Mouse (Mus musculus) spleen, adult 10 weeks (tissue): ENCODE measurements around the gene Irf9. TPM values are rescaled to one million over a fixed set of nuclear protein-coding genes. Genes with fewer than 3 reads are reported as not detected.

Experiments used
- polyA plus RNA-seq: library from polyadenylated mRNA; stranded (reverse); fragments of 350-450 nt; fragmentation: Illumina TruSeq; extraction: RNeasy Lipid Tissue Mini Kit (QIAGEN cat#74804); gene quantifications from one replicate; pipeline ENCODE4 v1.2.3, GENCODE M21; 2015; ENCODE audit warnings: low replicate concordance; ENCODE audit not compliant: insufficient read depth

Gene Irf9
- polyA plus RNA-seq = 106 TPM

GRCm38 (mm10) chr14:55603271-55603632 lies at the start of gene Irf9:
TSS of gene Irf9 (plus strand) at chr14:55603571.

GRCm38 (mm10) chr14:55559799-55560201 lies 43.6 kb upstream of the Irf9 start, which contains the start of gene Dcaf11:
TSS of gene Dcaf11 (plus strand) at chr14:55560006.

GRCm38 (mm10) chr14:55560202-55561073 lies 42.9 kb upstream of the Irf9 start, which contains the start of gene A730061H03Rik:
TSS of gene A730061H03Rik (minus strand) at chr14:55560406.

DNA sequence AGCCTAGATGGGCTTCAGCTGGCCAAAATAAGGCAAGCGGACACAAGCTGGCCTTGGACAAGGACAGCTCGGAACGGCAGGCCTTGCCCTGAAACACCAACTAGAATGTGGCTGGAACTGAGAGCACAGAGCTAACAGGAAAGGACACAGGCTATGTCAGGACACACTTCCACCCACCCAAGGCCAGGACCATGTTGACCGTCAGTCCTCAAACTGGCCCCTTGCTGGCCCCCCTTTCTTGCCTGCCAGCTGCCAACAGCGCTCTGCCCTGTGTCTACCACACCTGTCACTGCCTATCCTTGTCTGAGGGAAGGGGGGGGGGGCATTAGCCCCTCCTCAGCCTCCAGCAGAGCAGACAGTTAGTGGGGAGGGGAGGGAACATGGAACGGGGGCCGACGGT lies 28.1 kb upstream of the Irf9 start, which contains the start of gene Fitm1:
Gene Fitm1 (plus strand): TSS at position 316 of the 400 bp plus-strand sequence.

DNA sequence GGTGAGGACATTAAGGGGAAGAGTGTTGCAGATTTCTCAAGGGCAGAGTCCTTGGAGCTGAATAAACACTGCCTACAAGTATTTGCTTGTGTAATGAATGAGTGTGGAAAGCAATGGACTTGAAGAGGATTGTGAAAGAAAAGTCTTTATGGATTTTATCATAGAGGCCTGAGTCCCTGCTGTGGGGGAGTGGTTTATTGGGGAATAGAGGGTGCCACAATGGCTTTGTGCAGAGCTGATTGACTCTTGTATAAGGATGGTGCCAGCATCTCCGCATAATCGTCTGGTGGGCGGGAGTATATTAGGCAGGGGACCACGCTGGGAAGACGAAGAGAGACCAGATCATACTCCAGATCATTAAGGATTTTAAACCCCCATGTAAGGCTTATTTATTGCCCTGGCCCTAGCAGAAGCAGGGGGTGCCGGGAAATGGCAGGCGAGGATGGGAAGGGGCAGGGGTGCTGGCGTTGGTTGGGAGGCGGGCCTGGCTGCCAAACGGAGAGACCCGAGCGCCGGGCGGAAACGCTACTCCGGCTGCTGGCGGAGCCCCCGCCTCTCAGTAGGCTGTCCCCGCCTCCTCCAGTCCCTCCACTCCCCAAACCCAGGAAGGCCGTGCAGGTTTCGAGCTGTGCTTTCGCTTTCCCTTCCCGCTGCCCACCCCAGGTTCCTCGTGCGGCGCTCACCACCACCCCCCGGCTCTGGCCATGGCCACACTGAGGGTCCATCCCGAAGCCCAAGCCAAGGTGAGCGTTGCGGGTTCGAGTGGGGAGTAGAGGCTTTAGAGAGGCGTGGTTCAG lies 25.3 kb upstream of the Irf9 start, which contains the start of gene Psme1:
Gene Psme1 (plus strand): TSS at position 253 of the 797 bp plus-strand sequence.

DNA sequence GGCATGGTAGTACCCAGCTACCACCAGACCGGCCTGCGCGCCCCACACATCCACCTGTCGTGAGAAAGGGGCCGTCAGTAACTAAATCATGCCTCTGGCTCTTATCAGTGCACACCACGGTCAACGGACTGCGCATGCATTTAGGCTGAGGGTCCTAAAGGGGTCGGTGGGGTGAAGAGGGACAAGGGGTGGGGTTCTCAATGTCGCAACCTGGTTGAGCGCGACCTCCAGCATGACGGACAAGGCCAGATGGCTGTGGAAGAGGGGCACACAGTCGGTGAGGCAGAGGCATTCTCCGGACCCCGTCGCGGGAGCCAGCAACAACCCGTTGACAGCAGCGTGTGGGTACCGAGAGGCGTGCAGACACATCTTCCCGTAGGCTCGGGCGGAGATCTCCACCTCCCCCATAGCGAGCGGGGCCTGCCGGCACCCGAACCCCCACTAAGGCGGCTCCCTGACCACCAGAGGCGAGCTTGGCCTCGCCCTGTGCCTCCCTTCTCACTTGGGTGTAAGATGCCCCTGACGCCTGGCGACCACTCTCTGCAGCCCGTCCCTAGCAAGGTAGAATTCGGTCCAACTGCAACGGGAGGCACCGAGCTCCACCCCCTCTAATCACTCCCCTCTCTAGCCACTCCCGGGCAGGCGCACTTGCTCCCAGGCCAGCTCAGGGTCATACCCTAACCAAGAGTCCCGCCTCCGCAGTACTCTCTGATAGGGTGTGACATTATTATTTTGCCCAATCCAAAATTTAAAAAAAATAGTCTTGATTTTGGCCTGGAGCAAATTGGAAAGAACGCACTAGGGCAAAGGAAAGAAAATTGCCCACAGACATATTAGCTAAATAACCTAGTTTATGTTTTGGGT lies 18.4 kb upstream of the Irf9 start, which contains the start of gene Emc9:
Gene Emc9 (minus strand): TSS at position 601 of the 864 bp plus-strand sequence.

DNA sequence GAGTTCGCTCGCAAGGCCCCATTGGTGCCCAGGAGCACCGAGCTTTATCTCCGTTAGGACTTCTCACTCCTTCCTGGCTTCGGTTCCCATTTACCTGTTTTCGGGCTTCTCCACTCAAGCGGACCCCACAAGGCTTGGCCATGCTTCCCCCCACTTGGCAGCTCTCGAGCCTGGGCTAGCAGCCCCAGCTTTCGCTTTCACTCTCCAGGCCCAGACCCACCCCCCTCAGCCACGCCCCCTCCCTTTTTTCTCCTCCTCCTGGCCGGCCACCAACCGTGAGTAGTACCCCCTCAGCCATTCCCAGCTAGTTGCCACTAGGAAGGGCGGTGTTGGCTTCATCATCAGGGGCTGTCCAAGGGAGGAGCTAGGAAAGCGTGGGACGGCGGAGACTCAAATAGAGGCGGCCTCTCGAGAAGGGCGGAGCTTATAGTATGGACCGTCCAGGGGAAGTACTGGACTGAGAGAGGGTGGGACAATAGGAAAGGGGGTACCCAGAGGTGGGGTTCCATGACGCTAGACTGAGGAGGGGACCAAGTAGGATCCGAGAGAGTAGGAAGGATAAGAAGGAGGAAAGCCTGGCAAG lies 12.5 kb upstream of the Irf9 start, which contains the start of gene Psme2:
Gene Psme2 (minus strand): TSS at position 366 of the 583 bp plus-strand sequence.

GRCm38 (mm10) chr14:55591331-55591891 lies 12.0 kb upstream of the Irf9 start, which contains the start of gene Rnf31:
TSS of gene Rnf31 (plus strand) at chr14:55591708.

DNA sequence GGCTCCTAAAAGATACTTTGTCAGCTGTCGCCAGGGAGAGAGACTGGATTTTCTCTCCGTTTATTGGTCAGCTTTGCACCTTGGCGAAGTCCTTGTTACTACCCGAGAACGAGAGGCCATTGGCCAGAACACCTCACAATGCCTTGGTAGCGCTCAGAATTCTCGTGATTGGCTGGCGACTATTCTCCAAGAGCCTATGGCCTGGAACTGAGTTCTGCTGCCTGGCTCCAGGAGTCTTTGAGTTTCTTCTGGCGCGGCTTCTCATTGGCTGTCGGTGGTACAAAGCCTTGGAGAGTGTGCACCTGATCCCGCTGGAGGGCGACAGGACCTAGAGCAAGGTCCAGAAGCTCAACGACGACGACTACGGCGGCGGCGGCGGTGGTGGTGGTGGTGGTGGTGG lies 14.5 kb downstream of the Irf9 start, which contains the start of gene Rec8:
Gene Rec8 (plus strand): TSS at position 216 of the 400 bp plus-strand sequence.

GRCm38 (mm10) chr14:55635523-55636007 lies 32.2 kb downstream of the Irf9 start, which contains the start of gene Ipo4:
TSS of gene Ipo4 (minus strand) at chr14:55635957.

DNA sequence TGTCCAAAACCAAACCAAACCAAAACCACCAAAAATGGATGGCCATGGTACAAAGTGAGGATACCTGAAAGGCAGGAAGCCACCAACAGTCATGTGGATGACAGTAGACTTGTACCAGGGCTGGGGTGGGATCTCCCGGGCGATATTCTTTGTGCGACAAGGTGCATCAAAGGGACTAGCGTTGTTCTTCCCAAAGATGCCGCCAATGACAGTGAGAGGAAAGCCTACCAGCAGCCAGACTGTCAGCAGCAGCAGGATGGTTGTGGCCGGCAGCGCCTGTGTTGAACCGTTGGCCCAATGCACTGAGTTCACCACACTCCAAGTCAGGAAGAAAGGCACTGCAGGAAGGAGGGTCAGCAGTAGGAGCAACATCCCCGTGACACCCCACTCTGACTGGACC lies 34.4 kb downstream of the Irf9 start, which contains the start of gene Gm49378:
Gene Gm49378 (minus strand): TSS at position 101 of the 400 bp plus-strand sequence.

DNA sequence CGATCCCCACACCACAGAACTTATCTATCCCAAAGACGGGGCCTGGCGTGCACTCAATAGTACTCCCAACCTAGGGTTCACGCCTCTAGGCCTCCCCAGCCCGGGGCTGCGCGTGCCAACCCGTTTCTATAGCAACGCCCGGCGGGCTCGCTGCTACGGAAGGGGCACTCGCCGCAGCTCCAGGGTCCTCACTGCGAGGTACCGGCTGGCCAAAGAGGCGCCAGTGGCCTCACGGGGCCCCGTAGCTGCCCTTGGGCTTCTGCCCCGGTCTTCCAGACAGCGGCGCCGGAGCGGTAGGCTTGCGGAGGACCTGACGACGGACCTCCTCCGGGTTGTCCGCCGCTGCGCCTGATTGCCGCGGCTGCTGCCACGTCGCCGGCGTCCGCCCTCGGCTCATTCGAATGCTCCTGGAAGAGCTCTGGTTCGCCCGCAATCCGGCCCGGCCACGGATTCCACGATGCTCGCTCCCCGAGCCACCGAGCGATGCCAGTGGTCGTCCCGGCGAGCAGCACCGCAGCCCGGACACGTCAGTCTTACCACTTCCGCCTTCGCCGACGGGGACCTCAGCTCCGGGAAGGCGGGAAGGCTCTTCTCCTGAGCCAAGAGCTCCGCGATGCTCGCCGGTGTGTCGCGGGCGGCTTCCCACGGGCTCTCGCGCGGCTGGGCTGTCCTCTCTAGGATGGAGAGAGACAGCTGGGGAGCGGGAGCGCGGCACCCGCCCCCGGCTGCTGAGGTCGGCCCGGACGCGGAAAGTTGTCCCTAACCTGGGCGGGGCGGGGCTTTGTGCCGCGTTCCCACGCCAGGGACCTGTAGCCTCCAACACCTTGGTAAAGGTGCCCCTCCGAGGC lies 39.9 kb downstream of the Irf9 start, which contains the start of gene Tm9sf1:
Gene Tm9sf1 (minus strand): TSS at position 747 of the 848 bp plus-strand sequence.

GRCm38 (mm10) chr14:55649884-55650283 lies 46.5 kb downstream of the Irf9 start, which contains the start of gene Tssk4:
TSS of gene Tssk4 (plus strand) at chr14:55650184.

Other genes with a start within 250 kb of the Irf9 start
- 26.8 TPM for gene Dhrs4, start 124.8 kb upstream of the Irf9 start, polyA plus RNA-seq
- 0.87 TPM for gene Carmil3, start 112.9 kb upstream of the Irf9 start, polyA plus RNA-seq
- not detected for gene Cpne6, start 93.1 kb upstream of the Irf9 start, polyA plus RNA-seq
- not detected for gene Nrl, start 78.6 kb upstream of the Irf9 start, polyA plus RNA-seq
- 23.0 TPM for gene Pck2, start 63.3 kb upstream of the Irf9 start, polyA plus RNA-seq
- gene Dcaf11, start 43.6 kb upstream of the Irf9 start, polyA plus RNA-seq = 64.7 TPM
- not detected for gene A730061H03Rik, start 43.2 kb upstream of the Irf9 start, polyA plus RNA-seq
- not detected for gene Fitm1, start 28.0 kb upstream of the Irf9 start, polyA plus RNA-seq
- gene Psme1, start 25.4 kb upstream of the Irf9 start, polyA plus RNA-seq = 474 TPM
- 11.9 TPM for gene Emc9, start 18.3 kb upstream of the Irf9 start, polyA plus RNA-seq
- 451 TPM for gene Psme2, start 12.5 kb upstream of the Irf9 start, polyA plus RNA-seq
- gene Rnf31, start 11.9 kb upstream of the Irf9 start, polyA plus RNA-seq = 67.4 TPM
- 2.6 TPM for gene Rec8, start 14.5 kb downstream of the Irf9 start, polyA plus RNA-seq
- 21.3 TPM for gene Ipo4, start 32.4 kb downstream of the Irf9 start, polyA plus RNA-seq
- gene Gm49378, start 34.3 kb downstream of the Irf9 start, polyA plus RNA-seq = 1.5 TPM
- 57.7 TPM for gene Tm9sf1, start 40.2 kb downstream of the Irf9 start, polyA plus RNA-seq
- gene Tssk4, start 46.6 kb downstream of the Irf9 start, polyA plus RNA-seq = 1.7 TPM
- 71.8 TPM for gene Mdp1, start 56.9 kb downstream of the Irf9 start, polyA plus RNA-seq
- gene Gmpr2, start 68.4 kb downstream of the Irf9 start, polyA plus RNA-seq = 54.9 TPM
- 226 TPM for gene Nedd8, start 68.6 kb downstream of the Irf9 start, polyA plus RNA-seq
- gene Tinf2, start 78.2 kb downstream of the Irf9 start, polyA plus RNA-seq = 54.5 TPM
- 15.3 TPM for gene Tgm1, start 110.4 kb downstream of the Irf9 start, polyA plus RNA-seq
- 19.2 TPM for gene Rabggta, start 118.7 kb downstream of the Irf9 start, polyA plus RNA-seq
- 90.3 TPM for gene Dhrs1, start 142.1 kb downstream of the Irf9 start, polyA plus RNA-seq
- 22.0 TPM for gene Nop9, start 142.1 kb downstream of the Irf9 start, polyA plus RNA-seq
- gene Cideb, start 154.9 kb downstream of the Irf9 start, polyA plus RNA-seq = not detected
- 0.28 TPM for gene Ltb4r2, start 157.9 kb downstream of the Irf9 start, polyA plus RNA-seq
- 1.8 TPM for gene Ltb4r1, start 162.4 kb downstream of the Irf9 start, polyA plus RNA-seq
- gene Adcy4, start 180.5 kb downstream of the Irf9 start, polyA plus RNA-seq = 3.7 TPM
- gene Ripk3, start 185.3 kb downstream of the Irf9 start, polyA plus RNA-seq = 53.5 TPM
- gene Nfatc4, start 219.6 kb downstream of the Irf9 start, polyA plus RNA-seq = 3.8 TPM